30 mouse cellular contexts compared by ENCODE assay signal in genomic region chr2:103965391-103965790, GRCm38 (mm10). TPM values are rescaled to one million over a fixed set of nuclear protein-coding genes. Genes with fewer than 3 reads are reported as not detected.
A peak's percentile ranks its signal among the peaks of the same experiment; 100 is the strongest.
DNase-seq lines count a peak whose midpoint lies in the region; ATAC-seq and TF ChIP-seq lines count a peak whose summit lies in the region.
"Had no signal": no experiment of that assay in that cellular context is flagged by ENCODE, and none has a peak within 500 bp of the region (broad histone marks: within the 10 kb centered on the region; RNA-seq: fewer than 3 reads in every experiment).

No protein-coding gene starts in this region.

- H3K36me3 ChIP-seq in liver, embryonic 15.5 days (replicated peaks), result peaks cover 66% of the 10 kb centered on the region
- H3K36me3 ChIP-seq: embryonic facial prominence, embryonic 15.5 days; forebrain, embryonic 10.5 days; heart, embryonic 12.5 days; limb, embryonic 10.5 days; midbrain, embryonic 15.5 days; neural tube, embryonic 13.5 days; stomach, embryonic 15.5 days had no signal

- H3K9me3 ChIP-seq in liver, embryonic 15.5 days (replicated peaks), result no peaks in the 10 kb centered on the region
- H3K9me3 ChIP-seq: embryonic facial prominence, embryonic 15.5 days; forebrain, embryonic 10.5 days; heart, embryonic 12.5 days; limb, embryonic 10.5 days; midbrain, embryonic 15.5 days; neural tube, embryonic 13.5 days; stomach, embryonic 15.5 days had no signal

- H3K27ac ChIP-seq in bone marrow macrophage, adult 2 months (ENCODE audit: insufficient read depth, low read depth, low read length), result peak overlapping the region; percentile 89
- H3K27ac ChIP-seq in liver, embryonic 15.5 days (replicated peaks), result peak overlapping the region; percentile 79
- H3K27ac ChIP-seq: embryonic facial prominence, embryonic 15.5 days; forebrain, embryonic 10.5 days; hindbrain, postnatal 0 days; left cerebral cortex, adult 2 months; limb, embryonic 10.5 days; midbrain, embryonic 15.5 days; neural tube, embryonic 13.5 days; stomach, embryonic 15.5 days had no signal

- intact Hi-C loops in heart, postnatal 14 days (cut with DNase I), result no loop called here

- H3K4me3 ChIP-seq in bone marrow macrophage, adult 2 months (ENCODE audit: insufficient read depth, low read length), result no peak overlapping the region
- H3K4me3 ChIP-seq in liver, embryonic 15.5 days (replicated peaks), result peak overlapping the region; percentile 1
- H3K4me3 ChIP-seq: embryonic facial prominence, embryonic 15.5 days; forebrain, embryonic 10.5 days; heart, embryonic 12.5 days; left cerebral cortex, adult 2 months; limb, embryonic 10.5 days; midbrain, embryonic 15.5 days; myocyte; neural tube, embryonic 13.5 days; stomach, embryonic 15.5 days had no signal

- peak; percentile 89 for DNase-seq in heart, adult 11 months
- DNase-seq in heart, postnatal 14 days, result no peak
- DNase-seq in left cerebral cortex, adult 8-10 months (ENCODE audit: low spot score in 2 of 2), result no peak
- no peak for DNase-seq in embryo, embryonic 10.5 days (ENCODE audit: low spot score)
- DNase-seq: cerebellum, adult 2 months; cerebellum, postnatal 25 days; gastrocnemius, postnatal 10 days; heart, postnatal 10 days; layer of hippocampus, adult 9-11 months; right cerebral cortex, adult 18-20 months; right cerebral cortex, postnatal 4 days; thymus, postnatal 4 days had no signal

- 65% methylated on average over 3 of the region's 3 CpGs for WGBS in liver, embryonic 15.5 days (ENCODE audit: insufficient replicate concordance)

- H3K4me2 ChIP-seq in liver, embryonic 15.5 days, result peak overlapping the region; percentile 54
- H3K4me2 ChIP-seq: embryonic facial prominence, embryonic 15.5 days; heart, embryonic 12.5 days; midbrain, embryonic 15.5 days; neural tube, embryonic 13.5 days; stomach, embryonic 15.5 days had no signal

- no peak for ATAC-seq in liver, embryonic 15.5 days (ENCODE audit: insufficient read depth)
- ATAC-seq in monocyte, adult 5-6 weeks (replicated peaks; ENCODE audit: insufficient number of reproducible peaks, low FRiP score, low TSS enrichment, poor library complexity, severe bottlenecking), result 0 out of 2 replicates have a peak, but pooled peaks have one; percentile 39
- ATAC-seq: CD4-positive, CD25-positive, alpha-beta regulatory T cell, adult 4 months; forebrain, embryonic 16.5 days; hindbrain, postnatal 0 days; intestine, embryonic 16.5 days; lung, postnatal 0 days; midbrain, embryonic 15.5 days; Patski had no signal

- H3K27me3 ChIP-seq in liver, embryonic 15.5 days, result no peaks in the 10 kb centered on the region
- H3K27me3 ChIP-seq: midbrain, embryonic 15.5 days had no signal

- peak overlapping the region; percentile 23; the same call in 1 of the 2 replicates for H3K9ac ChIP-seq in liver, embryonic 15.5 days
- H3K9ac ChIP-seq: embryonic facial prominence, embryonic 15.5 days; heart, embryonic 12.5 days; midbrain, embryonic 15.5 days; neural tube, embryonic 13.5 days; stomach, embryonic 15.5 days had no signal

- H3K4me1 ChIP-seq in bone marrow macrophage, adult 2 months (ENCODE audit: control insufficient read depth, insufficient read depth, low read length), result peaks cover 63% of the 10 kb centered on the region
- peaks cover 65% of the 10 kb centered on the region for H3K4me1 ChIP-seq in liver, embryonic 15.5 days (replicated peaks)

- TF ChIP-seq CTCF in bone marrow macrophage, adult 2 months (IDR thresholded peaks at IDR 0.05; ENCODE audit: low read depth, low read length), result no peak

- TF ChIP-seq POLR2A in bone marrow macrophage, adult 2 months (IDR thresholded peaks at IDR 0.05; ENCODE audit: borderline replicate concordance, low read depth, low read length), result no peak

RNA-seq across cellular contexts. Expression of gene Lmo2, which starts 7.6 kb away (rescaled TPM):
- total RNA-seq in heart, postnatal 14 days (2021), result 10 to 100 TPM; 16.9 to 22.2 TPM
- 281 and 284 TPM in 2 replicates for polyA plus RNA-seq in bone marrow macrophage, adult 2 months (2012; ENCODE audit: insufficient read depth, insufficient read length, missing spikeins)
- 148 and 156 TPM in 2 replicates for polyA plus RNA-seq in liver, embryonic 15.5 days (2015; fragmentation: Nextera tagmentation; extraction: Ambion mirVana)
- total RNA-seq in monocyte, adult 5-6 weeks (2017), result 50.1 to 71.8 TPM (median 67.7 TPM) in 3 replicates
- 10 to 100 TPM; 24.3 to 28.5 (median 27.2) TPM for total RNA-seq in left cerebral cortex, adult 8-10 months (2022)
